Mouse (Mus musculus): ENCODE results near the gene Snx33.

- TF ChIP-seq MAX (IDR thresholded peaks at IDR 0.05; ENCODE audit: low read length) (no peak), CTCF (IDR thresholded peaks at IDR 0.05 in 2 of 3, conservative IDR thresholded peaks at IDR 0.05 in 1 of 3; ENCODE audit: control insufficient read depth in 1 of 3, insufficient read depth in 1 of 3, low read depth in 2 of 3, low read length in 3 of 3, poor library complexity in 1 of 3, severe bottlenecking in 1 of 3) (no peak), TBP (IDR thresholded peaks at IDR 0.05; ENCODE audit: low read depth, low read length) (no peak), POLR2A (IDR thresholded peaks at IDR 0.05; ENCODE audit: control insufficient read depth in 1 of 2, insufficient read depth in 1 of 2, low read depth in 1 of 2, low read length in 2 of 2, poor library complexity in 1 of 2) (no peak), TAL1 (IDR thresholded peaks at IDR 0.05; ENCODE audit: low read length) (no peak), ZMIZ1 (IDR thresholded peaks at IDR 0.05; ENCODE audit: low read depth, low read length) (no peak), SMC3 (IDR thresholded peaks at IDR 0.05; ENCODE audit: low read depth, low read length) (no peak), HCFC1 (IDR thresholded peaks at IDR 0.05; ENCODE audit: low read depth, low read length) (no peak), NELFE (IDR thresholded peaks at IDR 0.05; ENCODE audit: low read depth, low read length) (no peak), CHD1 (IDR thresholded peaks at IDR 0.05; ENCODE audit: low read depth, low read length) (no peak), TCF12 (IDR thresholded peaks at IDR 0.05; ENCODE audit: low read depth, low read length) (no peak), UBTF (IDR thresholded peaks at IDR 0.05; ENCODE audit: borderline replicate concordance, insufficient read depth, low read depth, low read length) (no peak), MAFK (IDR thresholded peaks at IDR 0.05; ENCODE audit: borderline replicate concordance, low read depth, low read length) (no peak)
These were observed 55.1 kb downstream of the Snx33 start for GRCm38 (mm10) chr9:56873097-56873496.
